Mouse (Mus musculus) kidney, postnatal 10 days (tissue): ENCODE results near the gene Gse1.

Source experiments
- DNase-seq: peaks from one replicate; pipeline ENCODE4 v3.0.0; 2021; ENCODE audit warnings: mixed read lengths

The Gse1 gene

GRCm38 (mm10) chr8:120378306-120378705 lies 150.1 kb downstream of the Gse1 start:
- DNase-seq: peak; percentile 72

GRCm38 (mm10) chr8:120379015-120379414 lies 150.8 kb downstream of the Gse1 start:
- DNase-seq: no peak

- DNase-seq: no peak
Observed at GRCm38 (mm10) chr8:120381865-120382264, 153.6 kb downstream of the Gse1 start.

GRCm38 (mm10) chr8:120382436-120383203 lies 154.4 kb downstream of the Gse1 start:
- DNase-seq: peak; percentile 70

GRCm38 (mm10) chr8:120383204-120383560 lies 154.9 kb downstream of the Gse1 start:
- DNase-seq: no peak

- no peak for DNase-seq
Observed at GRCm38 (mm10) chr8:120383713-120384112, 155.5 kb downstream of the Gse1 start.

- no peak for DNase-seq
Observed at GRCm38 (mm10) chr8:120384745-120385144, 156.5 kb downstream of the Gse1 start.

- no peak for DNase-seq
Observed at GRCm38 (mm10) chr8:120388246-120388645, 160.0 kb downstream of the Gse1 start.

GRCm38 (mm10) chr8:120390598-120390997 lies 162.3 kb downstream of the Gse1 start:
- DNase-seq: no peak

- DNase-seq: no peak
Observed at GRCm38 (mm10) chr8:120391856-120392255, 163.6 kb downstream of the Gse1 start.

GRCm38 (mm10) chr8:120393085-120393484 lies 164.8 kb downstream of the Gse1 start:
- DNase-seq: no peak

- DNase-seq: no peak
Observed at GRCm38 (mm10) chr8:120393871-120394275, 165.6 kb downstream of the Gse1 start.

- DNase-seq: no peak
Observed at GRCm38 (mm10) chr8:120395892-120396291, 167.6 kb downstream of the Gse1 start.

- DNase-seq: no peak
Observed at GRCm38 (mm10) chr8:120396756-120397155, 168.5 kb downstream of the Gse1 start.

GRCm38 (mm10) chr8:120397444-120398411 lies 169.5 kb downstream of the Gse1 start:
- no peak for DNase-seq

GRCm38 (mm10) chr8:120399212-120399934 lies 171.1 kb downstream of the Gse1 start:
- DNase-seq: no peak

- no peak for DNase-seq
Observed at GRCm38 (mm10) chr8:120401216-120401615, 173.0 kb downstream of the Gse1 start.

- DNase-seq: no peak
Observed at GRCm38 (mm10) chr8:120401712-120402111, 173.5 kb downstream of the Gse1 start.

GRCm38 (mm10) chr8:120403606-120404269 lies 175.5 kb downstream of the Gse1 start:
- no peak for DNase-seq

- peak; percentile 71 for DNase-seq
Observed at GRCm38 (mm10) chr8:120404609-120405036, 176.4 kb downstream of the Gse1 start.

- no peak for DNase-seq
Observed at GRCm38 (mm10) chr8:120406008-120406632, 177.9 kb downstream of the Gse1 start.

GRCm38 (mm10) chr8:120407701-120408240 lies 179.5 kb downstream of the Gse1 start:
- DNase-seq: peak; percentile 68
